Mouse (Mus musculus) midbrain, embryonic 13.5 days (tissue): ENCODE measurements at regions not wholly inside any gene's neighbourhood (a gene's known extent, or its start where the extent isn't known, plus 50 kb on each side); places are given as distances from the start of the nearest gene placed in this dataset.
A peak's percentile ranks its signal among the peaks of the same experiment; 100 is the strongest.

Experiments
- ATAC-seq: fragments of 200-750 bp; cut with Nextera tagmentation; 2 replicates; pipeline ENCODE4 v1.8.0; 2017; ENCODE audit warnings: mild to moderate bottlenecking, moderate TSS enrichment, moderate library complexity
- H3K27ac ChIP-seq: fragments of 300-500 bp; sonication (generic); 2 replicates; pipeline ENCODE4 v1.5.1; 2015; ENCODE audit warnings: inconsistent platforms, mild to moderate bottlenecking, moderate library complexity
- H3K27me3 ChIP-seq: fragments of 300-500 bp; sonication (generic); 2 replicates; pipeline ENCODE4 v1.6.1; 2015; ENCODE audit warnings: mild to moderate bottlenecking, inconsistent platforms
- H3K36me3 ChIP-seq: fragments of 300-500 bp; sonication (generic); 2 replicates; pipeline ENCODE4 v1.6.1; 2015; ENCODE audit warnings: mild to moderate bottlenecking, inconsistent platforms
- H3K4me1 ChIP-seq: fragments of 300-500 bp; sonication (generic); replicated peaks from 2 replicates; pipeline ENCODE4 v1.6.1; 2015; ENCODE audit warnings: inconsistent platforms
- H3K4me2 ChIP-seq: fragments of 300-500 bp; sonication (generic); replicated peaks from 2 replicates; pipeline ENCODE4 v1.6.1; 2015; ENCODE audit warnings: moderate library complexity, mild to moderate bottlenecking, inconsistent platforms
- H3K4me3 ChIP-seq: fragments of 300-500 bp; sonication (generic); replicated peaks from 2 replicates; pipeline ENCODE4 v1.5.1; 2015; ENCODE audit warnings: mild to moderate bottlenecking, inconsistent platforms
- H3K9ac ChIP-seq: fragments of 300-500 bp; sonication (generic); replicated peaks from 2 replicates; pipeline ENCODE4 v1.6.1; 2015; ENCODE audit warnings: mild to moderate bottlenecking, inconsistent platforms
- H3K9me3 ChIP-seq: fragments of 300-500 bp; sonication (generic); 2 replicates; pipeline ENCODE4 v1.6.1; 2016; ENCODE audit warnings: mild to moderate bottlenecking, inconsistent platforms
- WGBS: fragments of 180-500 bp; shearing (Covaris S2); methylation state at CpG from one replicate; pipeline ENCODE4 v1.1.7; 2015; 5-methylcytosine and 5-hydroxymethylcytosine counted together

GRCm38 (mm10) chr2:95142151-95142550 is 704.2 kb upstream of the Api5 start:
- peak; percentile 67 for ATAC-seq
- no peak overlapping the region for H3K4me3 ChIP-seq
- 0 out of 2 replicates have a peak, but pooled peaks cover 2% of the 10 kb centered on the region for H3K4me1 ChIP-seq
- no peak overlapping the region for H3K9ac ChIP-seq
- no peak overlapping the region for H3K27ac ChIP-seq
- 37% methylated on average over 3 of the region's 3 CpGs for WGBS
- H3K36me3 ChIP-seq = no peaks in the 10 kb centered on the region
- no peak overlapping the region for H3K4me2 ChIP-seq
- no peaks in the 10 kb centered on the region for H3K9me3 ChIP-seq
- no peaks in the 10 kb centered on the region for H3K27me3 ChIP-seq

- H3K4me3 ChIP-seq = no peak overlapping the region
- H3K27me3 ChIP-seq = no peaks in the 10 kb centered on the region
- no peaks in the 10 kb centered on the region for H3K36me3 ChIP-seq
- WGBS = 48% methylated on average over 1 of the region's 1 CpGs
- no peak overlapping the region for H3K27ac ChIP-seq
- H3K9ac ChIP-seq = no peak overlapping the region
- no peak for ATAC-seq
- no peak overlapping the region for H3K4me2 ChIP-seq
- H3K4me1 ChIP-seq = 0 out of 2 replicates have a peak, but pooled peaks cover 2% of the 10 kb centered on the region
- H3K9me3 ChIP-seq = no peaks in the 10 kb centered on the region
These were observed 702.2 kb upstream of the Api5 start for GRCm38 (mm10) chr2:95140116-95140515.

- no peak overlapping the region for H3K9ac ChIP-seq
- ATAC-seq = no peak
- no peak overlapping the region for H3K4me3 ChIP-seq
- H3K4me1 ChIP-seq = no peaks in the 10 kb centered on the region
- no peaks in the 10 kb centered on the region for H3K9me3 ChIP-seq
- H3K27ac ChIP-seq = no peak overlapping the region
- H3K4me2 ChIP-seq = no peak overlapping the region
- no peaks in the 10 kb centered on the region for H3K27me3 ChIP-seq
- no peaks in the 10 kb centered on the region for H3K36me3 ChIP-seq
- 87% methylated on average over 6 of the region's 6 CpGs for WGBS
These were observed 698.7 kb upstream of the Api5 start for GRCm38 (mm10) chr2:95136636-95137035.

GRCm38 (mm10) chr2:95131181-95131580 is 693.2 kb upstream of the Api5 start:
- ATAC-seq = no peak
- Histone ChIP-seq H3K27me3 (no peaks in the 10 kb centered on the region), H3K9me3 (no peaks in the 10 kb centered on the region), H3K9ac (no peak overlapping the region), H3K4me2 (no peak overlapping the region), H3K4me1 (no peaks in the 10 kb centered on the region), H3K4me3 (no peak overlapping the region), H3K36me3 (no peaks in the 10 kb centered on the region), H3K27ac (no peak overlapping the region)
- 75% methylated on average over 2 of the region's 2 CpGs for WGBS

GRCm38 (mm10) chr2:95128721-95129120 is 690.8 kb upstream of the Api5 start:
- ATAC-seq = no peak
- H3K9ac ChIP-seq = no peak overlapping the region
- no peaks in the 10 kb centered on the region for H3K36me3 ChIP-seq
- WGBS = 49% methylated on average over 1 of the region's 1 CpGs
- no peaks in the 10 kb centered on the region for H3K27me3 ChIP-seq
- no peak overlapping the region for H3K4me3 ChIP-seq
- H3K4me2 ChIP-seq = no peak overlapping the region
- no peaks in the 10 kb centered on the region for H3K9me3 ChIP-seq
- no peaks in the 10 kb centered on the region for H3K4me1 ChIP-seq
- no peak overlapping the region for H3K27ac ChIP-seq

GRCm38 (mm10) chr2:95119544-95119943 is 681.6 kb upstream of the Api5 start:
- no peak overlapping the region for H3K9ac ChIP-seq
- no peaks in the 10 kb centered on the region for H3K27me3 ChIP-seq
- H3K4me2 ChIP-seq = no peak overlapping the region
- no peaks in the 10 kb centered on the region for H3K9me3 ChIP-seq
- no peaks in the 10 kb centered on the region for H3K36me3 ChIP-seq
- no peaks in the 10 kb centered on the region for H3K4me1 ChIP-seq
- no peak for ATAC-seq
- H3K27ac ChIP-seq = no peak overlapping the region
- H3K4me3 ChIP-seq = no peak overlapping the region

GRCm38 (mm10) chr2:95097055-95097454 is 659.1 kb upstream of the Api5 start:
- Histone ChIP-seq H3K4me1 (no peaks in the 10 kb centered on the region), H3K9ac (no peak overlapping the region), H3K4me2 (no peak overlapping the region), H3K9me3 (no peaks in the 10 kb centered on the region), H3K36me3 (no peaks in the 10 kb centered on the region), H3K27ac (no peak overlapping the region), H3K27me3 (no peaks in the 10 kb centered on the region), H3K4me3 (no peak overlapping the region)
- WGBS = 85% methylated on average over 5 of the region's 5 CpGs
- no peak for ATAC-seq

- Histone ChIP-seq H3K9me3 (no peaks in the 10 kb centered on the region), H3K27ac (no peak overlapping the region), H3K9ac (no peak overlapping the region), H3K36me3 (no peaks in the 10 kb centered on the region), H3K4me3 (no peak overlapping the region), H3K27me3 (no peaks in the 10 kb centered on the region), H3K4me1 (peaks cover 10% of the 10 kb centered on the region), H3K4me2 (no peak overlapping the region)
- WGBS = 4% methylated on average over 1 of the region's 1 CpGs
- peak; percentile 60; the same call in 1 of the 2 replicates for ATAC-seq
These were observed 616.7 kb upstream of the Api5 start for GRCm38 (mm10) chr2:95054636-95055035.

GRCm38 (mm10) chr2:95053866-95054265 is 615.9 kb upstream of the Api5 start:
- Histone ChIP-seq H3K27ac (no peak overlapping the region), H3K36me3 (no peaks in the 10 kb centered on the region), H3K4me2 (no peak overlapping the region), H3K9me3 (no peaks in the 10 kb centered on the region), H3K4me3 (no peak overlapping the region), H3K4me1 (peaks cover 10% of the 10 kb centered on the region), H3K9ac (no peak overlapping the region), H3K27me3 (no peaks in the 10 kb centered on the region)
- peak; percentile 58; the same call in 1 of the 2 replicates for ATAC-seq
- WGBS = 79% methylated on average over 3 of the region's 3 CpGs
